Mouse (Mus musculus): ENCODE results near the gene Ern2. TPM values are rescaled to one million over a fixed set of nuclear protein-coding genes. Genes with fewer than 3 reads are reported as not detected.
A peak's percentile ranks its signal among the peaks of the same experiment; 100 is the strongest.

Ern2 gene
- total RNA-seq, 2 experiments from 2014 or later: 0.36 to 1.1 TPM

- no peak for DNase-seq (ENCODE audit: low spot score in 2 of 2)
Observed at GRCm38 (mm10) chr7:122160037-122160436, 26.0 kb downstream of the Ern2 start.

GRCm38 (mm10) chr7:122158915-122159902 lies 26.8 kb downstream of the Ern2 start, which contains the start of gene Plk1:
Plk1 (plus strand) TSS chr7:122159439.
- peak; percentile 76 to 82 for DNase-seq (ENCODE audit: low spot score in 2 of 2)

GRCm38 (mm10) chr7:122158488-122158887 lies 27.5 kb downstream of the Ern2 start:
- no peak for DNase-seq (ENCODE audit: low spot score in 2 of 2)

GRCm38 (mm10) chr7:122152473-122152872 lies 33.5 kb downstream of the Ern2 start:
- no peak for DNase-seq (ENCODE audit: low spot score in 2 of 2)

DNA sequence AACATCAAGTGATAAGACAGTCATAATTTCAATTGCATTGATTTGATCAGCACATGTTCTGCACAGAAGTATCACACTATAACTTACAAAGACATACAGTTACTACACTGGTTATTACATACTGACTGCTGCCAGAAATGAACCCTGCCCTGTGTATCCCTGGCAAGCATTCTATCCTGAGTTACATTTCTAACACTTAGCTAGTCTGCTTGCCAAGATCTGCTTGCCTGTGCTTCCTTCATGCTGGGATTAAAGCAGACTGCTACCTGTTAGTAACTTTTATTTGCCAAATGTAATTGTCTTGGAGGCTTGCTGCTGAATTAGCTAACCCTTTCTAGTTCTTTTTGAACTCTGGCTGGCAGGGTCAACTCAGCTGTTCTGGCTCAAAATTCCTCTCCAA lies 45.0 kb downstream of the Ern2 start:
- no peak for DNase-seq (ENCODE audit: low spot score in 2 of 2)

- no peak for DNase-seq (ENCODE audit: low spot score in 2 of 2)
Observed at GRCm38 (mm10) chr7:122138190-122138589, 47.8 kb downstream of the Ern2 start.

DNA sequence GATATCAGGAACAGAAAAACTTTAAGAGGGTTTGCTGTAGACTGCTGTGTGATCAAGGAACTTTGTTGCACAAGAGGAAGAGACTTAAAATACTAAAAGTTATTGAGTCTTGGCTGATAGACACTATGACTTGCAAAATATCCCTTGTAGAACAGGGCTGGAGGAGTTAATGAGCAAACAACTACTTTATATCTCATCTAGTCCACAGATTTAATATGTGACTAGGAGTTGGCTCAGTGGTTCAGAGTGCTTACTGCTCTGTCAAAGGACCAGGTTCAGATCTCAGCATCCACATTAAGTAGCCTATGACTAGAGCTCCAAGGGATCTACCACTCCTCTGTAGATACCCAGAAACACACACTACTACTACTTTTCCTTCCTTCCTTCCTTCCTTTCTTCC lies 48.9 kb downstream of the Ern2 start:
- no peak for DNase-seq (ENCODE audit: low spot score in 2 of 2)

GRCm38 (mm10) chr7:122135070-122135469 lies 50.9 kb downstream of the Ern2 start:
- DNase-seq (ENCODE audit: low spot score in 2 of 2): no peak

- DNase-seq (ENCODE audit: low spot score in 2 of 2): no peak
Observed at GRCm38 (mm10) chr7:122133338-122133625, 52.7 kb downstream of the Ern2 start.

GRCm38 (mm10) chr7:122132497-122133337 lies 53.3 kb downstream of the Ern2 start, which contains the start of the genes Palb2 and Dctn5:
Palb2 (minus strand) TSS chr7:122132985.
Dctn5 (plus strand) TSS chr7:122133041.
- DNase-seq (ENCODE audit: low spot score in 2 of 2): peak; percentile 97 to 99

GRCm38 (mm10) chr7:122131834-122132233 lies 54.2 kb downstream of the Ern2 start:
- no peak for DNase-seq (ENCODE audit: low spot score in 2 of 2)

DNA sequence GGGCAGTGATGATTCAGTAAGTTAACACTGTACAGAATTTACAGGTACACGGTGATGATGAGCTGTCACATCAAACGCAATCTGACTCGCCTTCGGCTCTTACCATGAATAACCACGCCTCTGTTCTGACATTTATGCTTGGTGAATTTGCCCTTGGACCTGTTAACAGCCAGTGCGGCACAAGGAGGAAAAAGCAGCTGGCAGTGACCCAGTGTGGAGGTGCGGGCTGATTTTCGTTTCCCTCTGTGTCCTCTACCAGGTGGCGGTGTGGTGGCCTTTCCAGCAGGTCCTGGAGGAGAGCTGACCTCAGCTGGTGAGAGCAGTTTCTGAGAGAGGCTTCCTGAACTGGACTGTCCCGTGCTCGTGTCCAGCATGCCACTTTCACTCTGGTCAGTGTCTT lies 59.1 kb downstream of the Ern2 start:
- no peak for DNase-seq (ENCODE audit: low spot score in 2 of 2)

DNA sequence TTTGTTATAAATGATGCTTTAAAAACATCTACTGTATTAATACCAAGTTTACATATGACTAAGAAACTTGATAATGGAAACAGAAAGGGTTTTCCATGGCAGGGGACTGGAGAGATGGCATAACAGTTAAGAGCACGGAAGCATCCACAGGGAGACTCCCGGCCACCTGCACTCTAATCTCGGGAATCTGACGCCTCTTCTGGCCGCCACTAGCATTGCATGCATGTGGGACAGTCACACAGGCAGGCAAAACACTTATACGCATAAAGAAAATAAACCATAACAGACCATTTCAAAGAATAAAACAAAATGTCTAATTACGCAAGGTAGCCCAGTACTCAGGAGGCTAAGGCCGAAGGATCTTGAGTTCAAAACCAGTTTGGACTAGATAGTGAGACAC lies 60.4 kb downstream of the Ern2 start:
- no peak for DNase-seq (ENCODE audit: low spot score in 2 of 2)

GRCm38 (mm10) chr7:122123518-122123917 lies 62.5 kb downstream of the Ern2 start:
- no peak for DNase-seq (ENCODE audit: low spot score in 2 of 2)

Other genes with a start within 250 kb of the Ern2 start
- gene Cog7, start 204.5 kb downstream of the Ern2 start, total RNA-seq (2021): 10 to 100 TPM; 41.5 to 46.0 TPM
- gene Gga2, start 165.0 kb downstream of the Ern2 start, total RNA-seq (2021): 10 to 100 TPM; 29.0 to 30.3 TPM
- 10 to 100 TPM; 55.0 to 60.1 TPM for gene Ubfd1, start 119.0 kb downstream of the Ern2 start, total RNA-seq (2021)
- gene Ears2, start 118.9 kb downstream of the Ern2 start, total RNA-seq (2021): 1 to 10 TPM; 9.5 to 9.9 TPM
- gene Ndufab1, start 84.3 kb downstream of the Ern2 start, total RNA-seq (2021): 100 to 1,000 TPM; 305 to 306 TPM
- gene Palb2, start 53.2 kb downstream of the Ern2 start, total RNA-seq (2021): 1 to 10 TPM; 1.1 to 1.9 TPM
- 100 to 1,000 TPM; 104 TPM for gene Dctn5, start 53.2 kb downstream of the Ern2 start, total RNA-seq (2021)
- gene Plk1, start 26.8 kb downstream of the Ern2 start, total RNA-seq (2021): 1 to 10 TPM; 1.4 to 1.9 TPM
- 1 to 10 TPM; 3.3 to 3.7 TPM for gene Chp2, start 33.3 kb upstream of the Ern2 start, total RNA-seq (2021)
- 100 to 1,000 TPM; 741 to 778 TPM for gene Prkcb, start 102.5 kb upstream of the Ern2 start, total RNA-seq (2021)

All from layer of hippocampus, adult 18-20 months (tissue).